Mouse (Mus musculus) liver, postnatal 0 days (tissue): Measurements from ENCODE around the gene 2310034G01Rik. TPM values are rescaled to one million over a fixed set of nuclear protein-coding genes. Genes with fewer than 3 reads are reported as not detected.

Experiments
- ATAC-seq: fragments of 200-750 bp; cut with Nextera tagmentation; 2 replicates; pipeline ENCODE4 v1.8.0; 2017; ENCODE audit warnings: mild to moderate bottlenecking, moderate library complexity
- DNase-seq: peaks from one replicate; pipeline ENCODE4 v3.0.0-alpha.2; 2016
- H3K27ac ChIP-seq: fragments of 300-500 bp; sonication (generic); 2 replicates; pipeline ENCODE4 v1.5.1; 2014; ENCODE audit warnings: antibody characterized with exemption, moderate library complexity, mild to moderate bottlenecking, low read depth
- H3K27me3 ChIP-seq: fragments of 300-500 bp; sonication (generic); 2 replicates; pipeline ENCODE4 v1.6.1; 2014; ENCODE audit warnings: low read length, control low read depth, mixed read lengths; ENCODE audit not compliant: insufficient read depth
- H3K36me3 ChIP-seq: fragments of 300-500 bp; sonication (generic); replicated peaks from 2 replicates; pipeline ENCODE4 v1.6.1; 2014; ENCODE audit warnings: mild to moderate bottlenecking, control low read depth, low read length, moderate library complexity, mixed read lengths; ENCODE audit not compliant: insufficient read depth
- H3K4me1 ChIP-seq: fragments of 300-500 bp; sonication (generic); 2 replicates; pipeline ENCODE4 v1.6.1; 2014; ENCODE audit warnings: antibody characterized with exemption, mild to moderate bottlenecking, control low read depth; ENCODE audit not compliant: insufficient read depth
- H3K4me2 ChIP-seq: fragments of 300-500 bp; sonication (generic); 2 replicates; pipeline ENCODE4 v1.6.1; 2014; ENCODE audit warnings: low read depth, mild to moderate bottlenecking, low read length, moderate library complexity, mixed read lengths
- H3K4me3 ChIP-seq: fragments of 300-500 bp; sonication (generic); 2 replicates; pipeline ENCODE4 v1.5.1; 2014; ENCODE audit warnings: low read depth, low read length
- H3K9ac ChIP-seq: fragments of 300-500 bp; sonication (generic); replicated peaks from 2 replicates; pipeline ENCODE4 v1.6.1; 2014; ENCODE audit warnings: mild to moderate bottlenecking, moderate library complexity
- H3K9me3 ChIP-seq: fragments of 300-500 bp; sonication (generic); 2 replicates; pipeline ENCODE4 v1.6.1; 2016; ENCODE audit warnings: mild to moderate bottlenecking, control low read depth, low read length, mixed read lengths
- CTCF ChIP-seq: sonication (generic); IDR thresholded peaks from 2 replicates; pipeline ENCODE4 v1.5.1; 2016; ENCODE audit warnings: antibody characterized with exemption, low read depth
- EP300 ChIP-seq: IDR thresholded peaks from 2 replicates; pipeline ENCODE4 v1.6.1; 2016; ENCODE audit warnings: antibody characterized with exemption, low read depth, mild to moderate bottlenecking
- WGBS: fragments of 180-500 bp; shearing (Covaris S2); extraction: QIAGEN DNeasy Blood & Tissue Kit; methylation state at CpG from one replicate; pipeline ENCODE4 v1.1.7; 2014; ENCODE audit not compliant: insufficient replicate concordance; 5-methylcytosine and 5-hydroxymethylcytosine counted together
- polyA plus RNA-seq: library from polyadenylated mRNA; unstranded; fragments of >200 nt; fragmentation: Nextera tagmentation; extraction: Ambion mirVana; gene quantifications from 2 replicates; pipeline ENCODE4 v1.2.1, GENCODE M21; 2015

The 2310034G01Rik gene
- polyA plus RNA-seq, 1 experiment from 2014 or later: 0.75 TPM

- Histone ChIP-seq H3K4me3 (peak overlapping the region; percentile 79), H3K4me1 (peaks cover 32% of the 10 kb centered on the region), H3K9ac (peak overlapping the region; percentile 81), H3K4me2 (peak overlapping the region; percentile 94), H3K9me3 (no peaks in the 10 kb centered on the region), H3K27ac (peak overlapping the region; percentile 48; the same call in 1 of the 2 replicates), H3K27me3 (no peaks in the 10 kb centered on the region), H3K36me3 (no peaks in the 10 kb centered on the region)
- TF ChIP-seq CTCF: no peak
- TF ChIP-seq EP300: no peak
- 37% methylated on average over 15 of the region's 15 CpGs for WGBS
- no peak for ATAC-seq
- no peak for DNase-seq
Observed at GRCm38 (mm10) chr19:46337719-46338330, 12.3 kb downstream of the 2310034G01Rik start.

GRCm38 (mm10) chr19:46333906-46334305, 16.2 kb downstream of the 2310034G01Rik start:
- TF ChIP-seq CTCF (no peak), EP300 (no peak)
- Histone ChIP-seq H3K36me3 (peaks cover 15% of the 10 kb centered on the region), H3K4me3 (no peak overlapping the region), H3K4me2 (no peak overlapping the region), H3K9me3 (no peaks in the 10 kb centered on the region), H3K9ac (no peak overlapping the region), H3K27ac (no peak overlapping the region), H3K27me3 (no peaks in the 10 kb centered on the region), H3K4me1 (peaks cover 25% of the 10 kb centered on the region)
- ATAC-seq (no peak), DNase-seq (no peak)
- 78% methylated on average over 3 of the region's 3 CpGs for WGBS

- no peak overlapping the region for H3K4me2 ChIP-seq
- no peak for ATAC-seq
- H3K36me3 ChIP-seq: peaks cover 15% of the 10 kb centered on the region
- TF ChIP-seq EP300: no peak
- no peak for TF ChIP-seq CTCF
- no peak overlapping the region for H3K9ac ChIP-seq
- WGBS: 71% methylated on average over 7 of the region's 7 CpGs
- no peaks in the 10 kb centered on the region for H3K9me3 ChIP-seq
- H3K27me3 ChIP-seq: no peaks in the 10 kb centered on the region
- peaks cover 28% of the 10 kb centered on the region for H3K4me1 ChIP-seq
- DNase-seq: no peak
- H3K4me3 ChIP-seq: no peak overlapping the region
- H3K27ac ChIP-seq: no peak overlapping the region
Observed at GRCm38 (mm10) chr19:46332721-46333339, 17.3 kb downstream of the 2310034G01Rik start.

GRCm38 (mm10) chr19:46331936-46332335, 18.2 kb downstream of the 2310034G01Rik start:
- 75% methylated on average over 3 of the region's 3 CpGs for WGBS

GRCm38 (mm10) chr19:46331326-46331725, 18.8 kb downstream of the 2310034G01Rik start:
- peaks cover 6% of the 10 kb centered on the region for H3K27me3 ChIP-seq
- DNase-seq (no peak), ATAC-seq (no peak)
- peaks cover 30% of the 10 kb centered on the region for H3K4me1 ChIP-seq
- no peak overlapping the region for H3K27ac ChIP-seq
- H3K36me3 ChIP-seq: peaks cover 15% of the 10 kb centered on the region
- TF ChIP-seq CTCF (no peak), EP300 (no peak)
- H3K4me2 ChIP-seq: no peak overlapping the region
- WGBS: 85% methylated on average over 14 of the region's 14 CpGs
- H3K9me3 ChIP-seq: no peaks in the 10 kb centered on the region
- H3K9ac ChIP-seq: no peak overlapping the region
- H3K4me3 ChIP-seq: no peak overlapping the region

More at GRCm38 (mm10) chr19:46331936-46332335, 18.2 kb downstream of the 2310034G01Rik start:
- Histone ChIP-seq H3K27me3 (peaks cover under 1% of the 10 kb centered on the region), H3K27ac (no peak overlapping the region), H3K4me1 (peaks cover 28% of the 10 kb centered on the region), H3K9ac (no peak overlapping the region), H3K4me2 (no peak overlapping the region), H3K36me3 (peaks cover 15% of the 10 kb centered on the region), H3K9me3 (no peaks in the 10 kb centered on the region), H3K4me3 (no peak overlapping the region)
- no peak for ATAC-seq
- DNase-seq: no peak
- TF ChIP-seq CTCF: no peak
- no peak for TF ChIP-seq EP300

GRCm38 (mm10) chr19:46330696-46331095, 19.4 kb downstream of the 2310034G01Rik start:
- Histone ChIP-seq H3K4me2 (no peak overlapping the region), H3K27me3 (peaks cover 12% of the 10 kb centered on the region), H3K36me3 (peaks cover 15% of the 10 kb centered on the region), H3K4me3 (no peak overlapping the region), H3K9ac (no peak overlapping the region), H3K27ac (no peak overlapping the region), H3K4me1 (peaks cover 30% of the 10 kb centered on the region), H3K9me3 (no peaks in the 10 kb centered on the region)
- 89% methylated on average over 12 of the region's 12 CpGs for WGBS
- ATAC-seq (no peak), DNase-seq (no peak)
- TF ChIP-seq CTCF: no peak
- TF ChIP-seq EP300: no peak
